Mouse (Mus musculus) spleen, postnatal 4 days (tissue): ENCODE measurements at regions not wholly inside any gene's neighbourhood (a gene's known extent, or its start where the extent isn't known, plus 50 kb on each side); places are given as distances from the start of the nearest gene placed in this dataset.

ENCODE experiments used
- DNase-seq, 2 experiments: peaks; one replicate each; pipeline ENCODE4 v3.0.0; 2022; ENCODE audit warnings: low spot score in 2 of 2

GRCm38 (mm10) chr17:82731561-82731960, 483.5 kb upstream of the Pkdcc start:
- no peak for DNase-seq

GRCm38 (mm10) chr17:82742445-82742844, 472.6 kb upstream of the Pkdcc start:
- no peak for DNase-seq

- DNase-seq: no peak
Observed at GRCm38 (mm10) chr17:82757400-82757799, 457.7 kb upstream of the Pkdcc start.

- no peak for DNase-seq
Observed at GRCm38 (mm10) chr17:82779096-82779495, 436.0 kb upstream of the Pkdcc start.

- DNase-seq: no peak
Observed at GRCm38 (mm10) chr17:82822129-82822528, 393.0 kb upstream of the Pkdcc start.

GRCm38 (mm10) chr17:82824057-82824456, 391.0 kb upstream of the Pkdcc start:
- no peak for DNase-seq

- DNase-seq: no peak
Observed at GRCm38 (mm10) chr17:82824619-82825018, 390.5 kb upstream of the Pkdcc start.

GRCm38 (mm10) chr17:82827170-82827569, 387.9 kb upstream of the Pkdcc start:
- DNase-seq: no peak

GRCm38 (mm10) chr17:82827841-82828240, 387.3 kb upstream of the Pkdcc start:
- DNase-seq: no peak

- no peak for DNase-seq
Observed at GRCm38 (mm10) chr17:82828434-82828997, 386.6 kb upstream of the Pkdcc start.

GRCm38 (mm10) chr17:82829415-82829814, 385.7 kb upstream of the Pkdcc start:
- no peak for DNase-seq

GRCm38 (mm10) chr17:82834177-82834576, 380.9 kb upstream of the Pkdcc start:
- DNase-seq: no peak

- no peak for DNase-seq
Observed at GRCm38 (mm10) chr17:82836115-82836514, 379.0 kb upstream of the Pkdcc start.

- no peak for DNase-seq
Observed at GRCm38 (mm10) chr17:82846776-82847494, 368.2 kb upstream of the Pkdcc start.

GRCm38 (mm10) chr17:82857199-82858147, 357.6 kb upstream of the Pkdcc start:
- DNase-seq: peak; percentile 28 to 71

- DNase-seq: no peak
Observed at GRCm38 (mm10) chr17:82860391-82860790, 354.7 kb upstream of the Pkdcc start.

GRCm38 (mm10) chr17:82860966-82861365, 354.1 kb upstream of the Pkdcc start:
- no peak for DNase-seq

- no peak for DNase-seq
Observed at GRCm38 (mm10) chr17:82877131-82877530, 338.0 kb upstream of the Pkdcc start.

GRCm38 (mm10) chr17:82900602-82901001, 314.5 kb upstream of the Pkdcc start:
- no peak for DNase-seq

GRCm38 (mm10) chr17:82901098-82901891, 313.8 kb upstream of the Pkdcc start:
- DNase-seq: no peak

GRCm38 (mm10) chr17:82904961-82905360, 310.1 kb upstream of the Pkdcc start:
- no peak for DNase-seq

GRCm38 (mm10) chr17:82905483-82905882, 309.6 kb upstream of the Pkdcc start:
- no peak for DNase-seq
